Mouse (Mus musculus): ENCODE results near the gene Adam19.

The Adam19 gene

GRCm38 (mm10) chr11:46097062-46097461, 41.3 kb downstream of the Adam19 start:
- DNase-seq (ENCODE audit: low spot score): no peak

DNA sequence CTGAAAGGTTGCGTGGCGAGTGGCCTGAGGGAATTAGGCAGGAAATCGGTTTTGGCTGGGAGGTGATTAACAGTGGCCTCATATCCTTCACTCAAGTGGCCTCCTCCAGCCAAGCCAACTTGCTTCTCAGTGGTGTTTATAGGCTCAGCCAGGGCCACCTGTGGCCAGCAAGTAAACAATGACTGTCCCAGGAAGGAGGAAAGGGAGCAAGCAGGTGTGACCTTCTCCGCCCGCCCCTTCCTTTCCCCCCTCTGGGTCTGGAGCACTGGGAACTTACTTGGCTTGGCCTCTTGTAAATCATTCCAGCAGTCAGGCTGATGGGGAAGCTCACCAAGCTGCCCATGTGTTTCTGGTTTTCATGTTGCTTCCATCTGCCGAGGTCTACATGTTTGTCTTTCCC, 46.3 kb downstream of the Adam19 start:
- DNase-seq (ENCODE audit: low spot score): peak; percentile 26

GRCm38 (mm10) chr11:46107046-46107445, 51.3 kb downstream of the Adam19 start:
- DNase-seq (ENCODE audit: low spot score): no peak

GRCm38 (mm10) chr11:46109206-46109605, 53.4 kb downstream of the Adam19 start:
- no peak for DNase-seq (ENCODE audit: low spot score)

- DNase-seq (ENCODE audit: low spot score): no peak
Observed at GRCm38 (mm10) chr11:46110156-46110944, 54.6 kb downstream of the Adam19 start.

GRCm38 (mm10) chr11:46110945-46111287, 55.1 kb downstream of the Adam19 start:
- DNase-seq (ENCODE audit: low spot score): no peak

GRCm38 (mm10) chr11:46113211-46113610, 57.4 kb downstream of the Adam19 start:
- no peak for DNase-seq (ENCODE audit: low spot score)

DNA sequence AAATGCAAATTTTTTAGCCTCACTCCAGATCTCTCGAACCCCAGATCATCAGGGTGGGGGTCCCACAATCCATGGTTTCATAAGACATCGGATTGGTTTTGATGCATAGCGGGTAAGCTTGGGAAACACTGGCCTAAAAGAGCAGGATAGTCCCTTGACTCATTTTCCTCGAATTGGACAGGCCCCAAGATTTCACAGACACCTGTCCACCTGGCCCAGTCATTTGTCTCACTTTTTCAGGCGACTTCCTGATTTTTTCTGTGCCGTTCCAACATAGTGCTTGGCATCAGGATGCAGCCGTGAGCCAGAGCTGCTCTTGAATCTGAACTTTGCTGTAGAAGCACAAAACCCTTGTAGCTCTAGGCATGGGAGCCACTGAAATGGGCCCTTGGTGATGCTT, 58.4 kb downstream of the Adam19 start:
- no peak for DNase-seq (ENCODE audit: low spot score)

GRCm38 (mm10) chr11:46115011-46115410, 59.2 kb downstream of the Adam19 start:
- peak; percentile 53 for DNase-seq (ENCODE audit: low spot score)

GRCm38 (mm10) chr11:46115411-46116173, 59.8 kb downstream of the Adam19 start:
- no peak for DNase-seq (ENCODE audit: low spot score)

- no peak for DNase-seq (ENCODE audit: low spot score)
Observed at GRCm38 (mm10) chr11:46116510-46116909, 60.7 kb downstream of the Adam19 start.

- DNase-seq (ENCODE audit: low spot score): no peak
Observed at GRCm38 (mm10) chr11:46119624-46120023, 63.8 kb downstream of the Adam19 start.

DNA sequence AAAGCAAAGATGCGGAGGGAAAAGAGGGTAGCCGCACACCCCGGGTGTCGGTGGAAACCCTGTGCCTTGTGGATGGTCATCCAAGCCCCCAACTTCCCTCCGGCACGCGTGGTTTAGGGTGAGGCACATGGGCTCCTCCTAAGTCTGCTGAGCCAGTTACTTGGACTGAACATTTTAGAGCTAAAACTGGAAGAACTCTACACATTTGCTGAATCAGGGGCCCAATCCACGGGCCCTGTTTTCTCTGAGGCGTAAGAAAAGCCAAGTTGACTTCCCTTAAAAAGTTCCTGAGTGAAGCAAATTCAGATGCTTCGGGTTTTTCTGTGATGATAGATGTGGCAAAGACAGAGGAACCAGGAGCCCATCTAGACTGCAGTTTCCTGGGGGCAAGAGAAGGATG, 64.3 kb downstream of the Adam19 start:
- no peak for DNase-seq (ENCODE audit: low spot score)

GRCm38 (mm10) chr11:46121666-46122065, 65.9 kb downstream of the Adam19 start:
- DNase-seq (ENCODE audit: low spot score): no peak

DNA sequence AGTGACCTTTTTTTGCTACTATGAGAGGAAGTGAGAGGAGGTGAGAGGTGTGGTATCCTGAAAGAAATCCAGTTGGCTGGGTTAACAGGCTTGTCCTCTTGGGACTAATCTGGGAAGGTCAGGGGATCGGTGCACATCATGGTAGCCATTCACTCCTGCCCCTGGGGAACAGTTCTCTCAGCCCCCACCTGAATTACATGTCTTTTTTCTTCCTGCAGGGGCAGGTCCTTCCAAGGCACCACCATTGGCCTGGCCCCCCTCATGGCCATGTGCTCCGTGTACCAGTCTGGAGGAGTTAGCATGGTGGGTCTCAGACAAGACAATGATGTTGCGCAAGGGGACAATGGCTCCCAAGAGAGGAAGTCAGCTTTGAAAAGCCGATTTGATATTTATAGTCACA, 67.1 kb downstream of the Adam19 start:
- DNase-seq (ENCODE audit: low spot score): no peak

- DNase-seq (ENCODE audit: low spot score): peak; percentile 47
Observed at GRCm38 (mm10) chr11:46123328-46123866, 67.6 kb downstream of the Adam19 start.

DNA sequence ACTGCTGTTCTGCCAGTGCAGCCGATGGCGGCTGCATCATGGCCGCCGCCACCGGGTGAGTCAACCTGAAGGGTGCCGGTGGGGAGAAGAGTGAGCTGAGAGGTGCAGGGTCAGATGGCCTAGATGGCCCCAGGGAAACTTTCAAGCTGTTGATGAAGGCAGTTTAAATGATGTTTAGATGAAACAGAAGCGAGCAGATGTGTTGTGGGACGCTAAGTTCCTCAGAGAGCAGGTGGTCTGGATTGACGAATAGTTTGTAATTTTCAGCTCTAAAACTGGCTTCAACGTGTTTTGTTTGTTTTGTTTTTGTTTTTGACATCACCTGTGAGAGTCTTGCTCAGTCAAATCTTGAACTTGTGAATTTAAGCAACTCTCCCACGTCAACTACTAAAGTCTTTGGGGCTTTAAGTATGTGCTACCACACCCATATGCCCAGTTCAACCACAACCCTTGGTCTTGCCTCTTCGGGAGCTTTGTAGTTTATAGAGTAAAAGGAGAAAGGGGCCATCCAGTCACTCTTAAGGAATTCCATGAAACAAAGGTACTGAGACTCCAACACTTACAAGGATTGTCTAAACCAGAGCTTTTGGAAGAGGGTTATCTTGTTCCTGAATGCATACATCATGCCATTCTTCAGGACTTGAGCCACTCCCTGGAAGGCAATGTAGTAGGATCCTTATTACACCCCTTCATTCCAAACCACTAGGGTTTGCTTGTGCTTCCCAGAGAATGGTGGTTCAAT, 69.5 kb downstream of the Adam19 start:
- no peak for DNase-seq (ENCODE audit: low spot score)

GRCm38 (mm10) chr11:46125835-46126229, 70.0 kb downstream of the Adam19 start:
- no peak for DNase-seq (ENCODE audit: low spot score)

- DNase-seq (ENCODE audit: low spot score): no peak
Observed at GRCm38 (mm10) chr11:46126317-46126716, 70.5 kb downstream of the Adam19 start.

GRCm38 (mm10) chr11:46126827-46127410, 71.1 kb downstream of the Adam19 start:
- no peak for DNase-seq (ENCODE audit: low spot score)

DNA sequence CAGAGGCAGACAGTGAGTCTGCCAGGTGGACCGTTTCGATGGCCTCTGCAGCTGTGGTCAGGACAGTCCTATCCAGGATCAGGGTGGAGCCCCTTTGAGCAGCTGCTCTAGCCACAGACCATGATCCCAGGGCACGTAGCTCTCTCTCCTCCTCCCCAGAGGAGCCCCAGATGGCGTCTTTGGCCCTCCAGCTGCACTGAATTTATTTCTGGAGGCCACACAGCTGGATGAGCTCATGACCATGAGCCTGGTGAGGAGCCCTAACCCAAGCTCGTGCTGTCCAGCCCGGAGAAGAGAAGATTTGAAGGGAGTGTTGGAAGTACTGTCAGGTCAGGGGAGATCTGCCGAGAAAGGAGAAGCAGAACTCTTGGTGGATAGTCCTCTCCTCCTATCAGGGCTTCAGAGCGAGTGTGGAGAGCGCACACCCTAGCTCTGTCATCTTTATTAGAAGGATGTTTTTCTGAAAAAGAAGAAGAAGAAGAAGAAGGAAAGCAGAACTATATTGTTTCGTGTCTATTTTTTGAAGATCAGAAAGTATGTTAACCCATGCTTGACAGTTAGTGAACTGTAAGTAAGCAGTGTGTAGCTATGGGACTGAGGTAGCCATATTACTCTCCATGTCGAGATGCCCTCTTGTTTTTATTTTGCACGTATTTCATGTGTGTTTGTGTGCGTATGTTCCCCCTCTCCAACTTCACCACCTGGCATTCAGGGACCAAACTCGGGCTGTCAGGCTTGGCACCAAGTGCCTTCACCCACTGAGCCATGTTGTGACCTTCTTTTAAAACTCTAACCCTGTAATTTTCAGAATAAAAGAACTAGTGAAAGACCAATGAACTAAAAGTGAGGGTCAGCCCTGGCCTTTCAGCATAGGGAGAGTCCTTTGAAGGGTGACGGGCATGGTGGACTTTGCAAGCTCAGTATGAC, 72.1 kb downstream of the Adam19 start:
- peak; percentile 35 for DNase-seq (ENCODE audit: low spot score)

Measured in lung, postnatal 25 days (tissue).